Mouse (Mus musculus) erythroblast, embryonic 14.5 days (primary cell): ENCODE data around the gene Cdkl3.

ENCODE experiments used
- GATA1 ChIP-seq: IDR thresholded peaks from 2 replicates; pipeline ENCODE4 v1.6.1; 2012; ENCODE audit warnings: low read length, inconsistent platforms, mixed read lengths
- TAL1 ChIP-seq: IDR thresholded peaks from 3 replicates; pipeline ENCODE4 v1.6.1; 2012; ENCODE audit warnings: low read length, inconsistent platforms, mixed read lengths

DNA sequence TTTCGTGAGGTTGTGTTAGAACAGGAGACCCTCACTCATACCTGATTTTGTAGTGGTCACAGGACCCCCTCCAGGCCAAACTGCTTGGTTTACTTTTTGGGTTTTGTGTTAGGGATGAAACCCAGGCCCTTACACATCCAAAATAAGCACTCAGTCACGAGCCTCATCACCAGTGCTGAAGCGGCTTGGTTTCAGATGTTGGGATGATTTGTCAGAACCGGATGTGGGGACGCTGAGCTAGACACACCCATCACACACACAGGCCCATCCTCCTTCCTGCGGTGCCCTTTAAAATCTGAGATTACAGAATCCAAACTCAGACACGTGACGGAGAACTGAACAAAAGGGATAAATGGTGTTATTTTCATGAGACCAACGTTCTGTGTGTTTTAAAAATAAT lies 35.1 kb upstream of the Cdkl3 start:
- TF ChIP-seq GATA1 (no peak), TAL1 (no peak)
